Mouse (Mus musculus) liver, embryonic 14.5 days (tissue): Measurements from ENCODE around the gene Klhl28. TPM values are rescaled to one million over a fixed set of nuclear protein-coding genes. Genes with fewer than 3 reads are reported as not detected.

Experiments used
- ATAC-seq: fragments of 200-750 bp; cut with Nextera tagmentation; 2 replicates; pipeline ENCODE4 v1.8.0; 2017; ENCODE audit warnings: moderate number of reproducible peaks, mild to moderate bottlenecking, moderate library complexity; ENCODE audit not compliant: insufficient read depth
- DNase-seq, 3 experiments: peaks; one replicate each; pipeline ENCODE4 v3.0.0-alpha.2; 2012 to 2013; ENCODE audit warnings: low read depth in 3 of 3, low spot score in 3 of 3
- H3K27ac ChIP-seq: fragments of 300-500 bp; sonication (generic); 2 replicates; pipeline ENCODE4 v1.5.1; 2014; ENCODE audit warnings: moderate library complexity, mild to moderate bottlenecking, control low read depth, inconsistent platforms
- H3K27me3 ChIP-seq: fragments of 300-500 bp; sonication (generic); 2 replicates; pipeline ENCODE4 v1.6.1; 2014; ENCODE audit warnings: mild to moderate bottlenecking, low read length, moderate library complexity; ENCODE audit not compliant: control insufficient read depth, insufficient read depth
- H3K36me3 ChIP-seq: fragments of 300-500 bp; sonication (generic); replicated peaks from 2 replicates; pipeline ENCODE4 v1.6.1; 2014; ENCODE audit warnings: low read depth; ENCODE audit not compliant: control insufficient read depth, insufficient read depth
- H3K4me1 ChIP-seq, 2 experiments: fragments of 200-500 bp in 1 of 2; fragments of 300-500 bp in 1 of 2; sonication (generic) in 1 of 2; replicated peaks; 2 replicates each; pipeline ENCODE4 v1.6.1; 2012 to 2014; ENCODE audit warnings: antibody characterized with exemption in 1 of 2, inconsistent platforms in 1 of 2, low read length in 1 of 2; ENCODE audit not compliant: control insufficient read depth in 2 of 2, insufficient read depth in 2 of 2
- H3K4me2 ChIP-seq: fragments of 300-500 bp; sonication (generic); 2 replicates; pipeline ENCODE4 v1.6.1; 2014; ENCODE audit warnings: low read depth, mild to moderate bottlenecking, control low read depth, moderate library complexity
- H3K4me3 ChIP-seq, 2 experiments: fragments of 200-500 bp in 1 of 2; fragments of 300-500 bp in 1 of 2; sonication (generic) in 1 of 2; 2 replicates each; pipeline ENCODE4 v1.5.1; 2012 to 2014; ENCODE audit warnings: low read depth in 2 of 2, low read length in 2 of 2, mild to moderate bottlenecking in 2 of 2, control low read depth in 1 of 2, inconsistent platforms in 1 of 2, moderate library complexity in 1 of 2; ENCODE audit not compliant: insufficient read depth in 1 of 2
- H3K9ac ChIP-seq: fragments of 300-500 bp; sonication (generic); replicated peaks from 2 replicates; pipeline ENCODE4 v1.6.1; 2014; ENCODE audit warnings: mild to moderate bottlenecking, control low read depth, moderate library complexity
- H3K9me3 ChIP-seq: fragments of 300-500 bp; sonication (generic); 2 replicates; pipeline ENCODE4 v1.6.1; 2016; ENCODE audit warnings: low read length, mixed read lengths; ENCODE audit not compliant: control insufficient read depth
- CTCF ChIP-seq: IDR thresholded peaks from 2 replicates; pipeline ENCODE4 v1.5.1; 2016; ENCODE audit warnings: antibody characterized with exemption, low read depth, control low read depth
- EP300 ChIP-seq: IDR thresholded peaks from 2 replicates; pipeline ENCODE4 v1.6.1; 2016; ENCODE audit warnings: antibody characterized with exemption, low read depth
- WGBS: fragments of 180-500 bp; shearing (Covaris S2); extraction: QIAGEN DNeasy Blood & Tissue Kit; methylation state at CpG from one replicate; pipeline ENCODE4 v1.1.7; 2014; ENCODE audit not compliant: insufficient replicate concordance; 5-methylcytosine and 5-hydroxymethylcytosine counted together
- polyA plus RNA-seq, 2 experiments: library from polyadenylated mRNA; depleted of rRNA in 1 of 2; stranded (reverse) in 1 of 2; unstranded in 1 of 2; fragments of >200 nt; fragmentation: Nextera tagmentation in 1 of 2; extraction: Ambion mirVana in 1 of 2; gene quantifications; 2 replicates each; pipeline versions ENCODE4 v1.2.1 to v1.2.3; 2012 to 2014

Klhl28 gene
- polyA plus RNA-seq, 2 experiments, result 1.6 to 3.1 TPM

DNA sequence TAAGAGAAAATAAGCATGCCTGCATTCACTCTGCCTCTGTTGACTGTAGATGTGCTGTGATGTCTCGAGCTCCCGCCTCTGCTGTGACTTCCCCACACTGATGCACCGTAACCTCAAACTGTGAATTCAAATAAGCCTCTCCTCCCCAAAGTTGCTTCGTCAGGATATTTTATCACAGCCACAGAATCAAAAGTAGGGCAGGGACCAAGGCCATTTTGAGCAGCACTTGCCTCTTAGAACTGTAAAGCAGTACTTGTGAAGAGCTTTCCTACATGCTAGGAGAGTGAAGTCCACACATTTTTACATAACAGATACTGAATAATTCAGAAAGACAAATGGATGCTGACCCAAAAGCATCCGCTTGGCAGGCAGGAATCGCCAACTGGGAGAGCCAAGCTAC, 52.3 kb downstream of the Klhl28 start:
- DNase-seq (no peak), ATAC-seq (no peak)
- Histone ChIP-seq H3K36me3 (no peaks in the 10 kb centered on the region), H3K9me3 (no peaks in the 10 kb centered on the region), H3K27ac (no peak overlapping the region), H3K27me3 (no peaks in the 10 kb centered on the region), H3K4me2 (no peak overlapping the region), H3K4me1 (no peaks in the 10 kb centered on the region), H3K4me3 (no peak overlapping the region), H3K9ac (no peak overlapping the region)
- TF ChIP-seq CTCF (no peak), EP300 (no peak)
- 47% methylated on average over 6 of the region's 6 CpGs for WGBS

DNA sequence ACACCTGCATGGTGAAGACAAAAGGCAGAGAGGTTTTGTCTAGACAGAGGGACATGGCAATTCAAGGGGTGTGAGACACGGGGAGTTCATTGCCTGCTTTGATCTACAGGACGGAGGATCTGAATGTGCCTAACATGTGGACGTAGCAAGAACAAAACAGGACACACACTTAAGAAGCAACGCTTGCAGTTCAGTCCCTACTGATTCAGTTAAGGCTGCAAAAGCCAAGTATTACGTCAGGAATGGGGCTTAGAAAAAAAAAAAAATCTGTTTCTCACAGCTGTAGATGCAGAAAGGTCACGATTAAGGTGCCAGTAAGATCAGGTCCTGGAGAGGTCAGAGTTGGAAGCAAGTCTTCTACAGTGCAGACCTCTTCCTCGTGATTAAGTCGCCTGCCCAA, 62.1 kb downstream of the Klhl28 start:
- Histone ChIP-seq H3K9me3 (no peaks in the 10 kb centered on the region), H3K9ac (no peak overlapping the region), H3K27me3 (no peaks in the 10 kb centered on the region), H3K4me1 (no peaks in the 10 kb centered on the region), H3K4me3 (no peak overlapping the region), H3K36me3 (no peaks in the 10 kb centered on the region), H3K4me2 (no peak overlapping the region), H3K27ac (no peak overlapping the region)
- WGBS, result 57% methylated on average over 8 of the region's 8 CpGs
- TF ChIP-seq CTCF (no peak), EP300 (no peak)
- ATAC-seq (no peak), DNase-seq (no peak)

DNA sequence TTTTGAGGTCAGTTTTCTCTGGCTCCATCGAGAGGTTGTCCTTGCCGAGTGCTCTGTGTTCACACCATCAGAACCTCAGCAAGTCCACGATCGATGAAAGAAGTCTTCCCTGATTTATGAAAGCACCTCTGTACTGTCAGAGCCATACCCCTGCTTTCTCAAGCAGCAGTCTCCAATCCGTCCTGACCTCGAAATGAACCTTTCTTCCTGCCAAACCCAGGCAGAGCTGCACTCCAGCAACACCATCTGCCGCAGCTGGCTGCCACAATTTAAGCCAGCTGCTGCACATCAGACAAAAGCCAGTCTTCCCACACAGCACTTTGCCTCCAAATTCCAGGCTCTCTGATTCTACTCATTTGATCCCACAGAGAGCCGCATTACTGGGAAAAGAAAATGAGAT, 62.8 kb downstream of the Klhl28 start:
- 43% methylated on average over 8 of the region's 8 CpGs for WGBS
- H3K9me3 ChIP-seq, result no peaks in the 10 kb centered on the region
- H3K4me3 ChIP-seq, result no peak overlapping the region
- no peak for ATAC-seq
- DNase-seq, result no peak
- H3K27me3 ChIP-seq, result no peaks in the 10 kb centered on the region
- H3K4me2 ChIP-seq, result no peak overlapping the region
- no peak overlapping the region for H3K9ac ChIP-seq
- no peak overlapping the region for H3K27ac ChIP-seq
- no peaks in the 10 kb centered on the region for H3K4me1 ChIP-seq
- no peaks in the 10 kb centered on the region for H3K36me3 ChIP-seq
- TF ChIP-seq EP300, result no peak
- no peak for TF ChIP-seq CTCF

DNA sequence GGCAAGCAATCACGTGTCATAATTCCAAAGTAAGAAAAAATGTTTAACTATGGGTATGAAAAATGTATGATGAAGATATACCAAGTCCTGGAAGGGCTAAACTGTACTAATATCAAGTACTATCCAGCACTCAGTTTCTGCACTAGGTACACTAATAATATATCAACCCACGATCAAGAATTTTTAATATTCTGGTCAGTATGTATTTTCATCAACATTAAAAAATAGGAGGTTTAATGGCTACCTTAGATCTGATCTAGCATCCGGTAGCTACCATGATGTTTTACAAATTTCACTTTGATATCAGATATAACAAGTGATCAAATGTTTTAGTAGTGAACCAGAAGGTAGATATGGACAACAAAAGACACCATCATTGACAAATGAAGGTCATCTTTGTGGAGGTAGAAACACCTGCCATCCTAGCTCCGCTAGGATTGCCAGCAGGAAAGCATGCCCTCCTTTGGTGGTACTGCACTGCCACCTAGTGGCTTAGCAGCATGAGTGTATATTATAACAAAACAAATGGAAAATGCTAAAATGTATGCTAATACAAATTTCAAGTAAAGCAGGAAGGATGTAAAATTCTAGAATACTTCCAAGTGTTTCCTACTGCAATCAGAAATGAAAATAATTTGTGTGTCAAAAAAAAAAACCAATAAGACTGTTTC, 68.1 kb downstream of the Klhl28 start:
- whole genome bisulfite sequencing, result 27% methylated on average over 4 of the region's 4 CpGs
- no peak for ATAC-seq
- no peak overlapping the region for H3K27ac ChIP-seq

More for the DNA sequence above, 68.1 kb downstream of the Klhl28 start:
- TF ChIP-seq EP300, result no peak
- peak; percentile 81 for TF ChIP-seq CTCF
- Histone ChIP-seq H3K4me3 (no peak overlapping the region), H3K9me3 (no peaks in the 10 kb centered on the region), H3K4me2 (no peak overlapping the region), H3K4me1 (no peaks in the 10 kb centered on the region), H3K9ac (no peak overlapping the region), H3K36me3 (no peaks in the 10 kb centered on the region), H3K27me3 (no peaks in the 10 kb centered on the region)
- DNase-seq, result no peak

Other genes with a start within 250 kb of the Klhl28 start
- 0.26 and 0.42 TPM in 2 replicates for gene Gm527, start 47.6 kb downstream of the Klhl28 start, polyA plus RNA-seq (2012; rRNA removed)
- 0.17 and 0.44 TPM in 2 replicates for gene Gm527, start 47.6 kb downstream of the Klhl28 start, polyA plus RNA-seq (2014; fragmentation: Nextera tagmentation; extraction: Ambion mirVana)
- gene Togaram1, start 270 bp upstream of the Klhl28 start, polyA plus RNA-seq (2012; rRNA removed), result 2.8 and 3.9 TPM in 2 replicates
- gene Togaram1, start 270 bp upstream of the Klhl28 start, polyA plus RNA-seq (2014; fragmentation: Nextera tagmentation; extraction: Ambion mirVana), result 6.4 and 6.6 TPM in 2 replicates
- 5.8 and 9.1 TPM in 2 replicates for gene Prpf39, start 70.8 kb upstream of the Klhl28 start, polyA plus RNA-seq (2012; rRNA removed)
- gene Prpf39, start 70.8 kb upstream of the Klhl28 start, polyA plus RNA-seq (2014; fragmentation: Nextera tagmentation; extraction: Ambion mirVana), result 14.3 and 14.5 TPM in 2 replicates
- gene Fkbp3, start 108.5 kb upstream of the Klhl28 start, polyA plus RNA-seq (2012; rRNA removed), result 34.3 and 66.5 TPM in 2 replicates
- 147 and 152 TPM in 2 replicates for gene Fkbp3, start 108.5 kb upstream of the Klhl28 start, polyA plus RNA-seq (2014; fragmentation: Nextera tagmentation; extraction: Ambion mirVana)
- 2.3 and 4.6 TPM in 2 replicates for gene Fancm, start 110.1 kb upstream of the Klhl28 start, polyA plus RNA-seq (2012; rRNA removed)
- gene Fancm, start 110.1 kb upstream of the Klhl28 start, polyA plus RNA-seq (2014; fragmentation: Nextera tagmentation; extraction: Ambion mirVana), result 5.8 and 6.5 TPM in 2 replicates
- gene Mis18bp1, start 207.1 kb upstream of the Klhl28 start, polyA plus RNA-seq (2012; rRNA removed), result 8.2 and 14.7 TPM in 2 replicates
- 36.4 and 36.7 TPM in 2 replicates for gene Mis18bp1, start 207.1 kb upstream of the Klhl28 start, polyA plus RNA-seq (2014; fragmentation: Nextera tagmentation; extraction: Ambion mirVana)